Mouse (Mus musculus): ENCODE results near the gene Mrpl49. TPM values are rescaled to one million over a fixed set of nuclear protein-coding genes. Genes with fewer than 3 reads are reported as not detected.
A peak's percentile ranks its signal among the peaks of the same experiment; 100 is the strongest.

Gene Mrpl49
- polyA plus RNA-seq, 1 experiment from 2014 or later = 37.4 TPM

GRCm38 (mm10) chr19:6015511-6016315 is 41.9 kb downstream of the Mrpl49 start, which contains the start of gene Capn1:
TSS of gene Capn1 (minus strand) at chr19:6015897.
- Histone ChIP-seq H3K27ac (ENCODE audit: low read length) (peak within 1 kb of the TSS; percentile 95), H3K27me3 (ENCODE audit: control insufficient read depth, insufficient read depth, low read depth, low read length) (no peaks in the 10 kb centered on the region), H3K9me3 (replicated peaks; ENCODE audit: control insufficient read depth, low read length) (no peaks in the 10 kb centered on the region), H3K4me1 (ENCODE audit: control insufficient read depth, low read depth, low read length) (peaks cover 50% of the 10 kb centered on the region), H3K9ac (ENCODE audit: low read depth, low read length) (peak within 1 kb of the TSS; percentile 83), H3K4me2 (ENCODE audit: low read depth, low read length) (peak within 1 kb of the TSS; percentile 96), H3K36me3 (ENCODE audit: control insufficient read depth, insufficient read depth) (peaks cover 11% of the 10 kb centered on the region), H3K4me3 (ENCODE audit: low read depth, low read length) (peak within 1 kb of the TSS; percentile 74)
- peak; percentile 55 for ATAC-seq (ENCODE audit: low read depth)
- WGBS (ENCODE audit: insufficient replicate concordance) = 4% methylated on average over 40 of the region's 40 CpGs

GRCm38 (mm10) chr19:6014991-6015510 is 42.5 kb downstream of the Mrpl49 start:
- Histone ChIP-seq H3K4me3 (ENCODE audit: low read depth, low read length) (peak overlapping the region; percentile 74), H3K4me1 (ENCODE audit: control insufficient read depth, low read depth, low read length) (peaks cover 50% of the 10 kb centered on the region), H3K27ac (ENCODE audit: low read length) (peak overlapping the region; percentile 95), H3K27me3 (ENCODE audit: control insufficient read depth, insufficient read depth, low read depth, low read length) (no peaks in the 10 kb centered on the region), H3K36me3 (ENCODE audit: control insufficient read depth, insufficient read depth) (peaks cover 18% of the 10 kb centered on the region), H3K4me2 (ENCODE audit: low read depth, low read length) (peak overlapping the region; percentile 96), H3K9ac (ENCODE audit: low read depth, low read length) (peak overlapping the region; percentile 83), H3K9me3 (replicated peaks; ENCODE audit: control insufficient read depth, low read length) (no peaks in the 10 kb centered on the region)
- under 1% methylated on average over 16 of the region's 18 CpGs for WGBS (ENCODE audit: insufficient replicate concordance)
- peak; percentile 95 for ATAC-seq (ENCODE audit: low read depth)

GRCm38 (mm10) chr19:6013691-6014090 is 43.9 kb downstream of the Mrpl49 start:
- peak overlapping the region; percentile 42; the same call in 1 of the 2 replicates for H3K27ac ChIP-seq (ENCODE audit: low read length)
- H3K9me3 ChIP-seq (replicated peaks; ENCODE audit: control insufficient read depth, low read length) = no peaks in the 10 kb centered on the region
- peaks cover 26% of the 10 kb centered on the region for H3K36me3 ChIP-seq (ENCODE audit: control insufficient read depth, insufficient read depth)
- H3K9ac ChIP-seq (ENCODE audit: low read depth, low read length) = peak overlapping the region; percentile 83
- ATAC-seq (ENCODE audit: low read depth) = no peak
- WGBS (ENCODE audit: insufficient replicate concordance) = 78% methylated on average over 10 of the region's 10 CpGs
- H3K4me3 ChIP-seq (ENCODE audit: low read depth, low read length) = peak overlapping the region; percentile 74
- no peaks in the 10 kb centered on the region for H3K27me3 ChIP-seq (ENCODE audit: control insufficient read depth, insufficient read depth, low read depth, low read length)
- H3K4me1 ChIP-seq (ENCODE audit: control insufficient read depth, low read depth, low read length) = peaks cover 46% of the 10 kb centered on the region
- peak overlapping the region; percentile 96 for H3K4me2 ChIP-seq (ENCODE audit: low read depth, low read length)

- no peak for ATAC-seq (ENCODE audit: low read depth)
- Histone ChIP-seq H3K4me1 (ENCODE audit: control insufficient read depth, low read depth, low read length) (peaks cover 12% of the 10 kb centered on the region), H3K9me3 (replicated peaks; ENCODE audit: control insufficient read depth, low read length) (no peaks in the 10 kb centered on the region), H3K4me2 (ENCODE audit: low read depth, low read length) (no peak overlapping the region), H3K9ac (ENCODE audit: low read depth, low read length) (no peak overlapping the region), H3K27me3 (ENCODE audit: control insufficient read depth, insufficient read depth, low read depth, low read length) (no peaks in the 10 kb centered on the region), H3K36me3 (ENCODE audit: control insufficient read depth, insufficient read depth) (peaks cover 47% of the 10 kb centered on the region), H3K4me3 (ENCODE audit: low read depth, low read length) (no peak overlapping the region), H3K27ac (ENCODE audit: low read length) (no peak overlapping the region)
- 91% methylated on average over 8 of the region's 8 CpGs for WGBS (ENCODE audit: insufficient replicate concordance)
These were observed 48.4 kb downstream of the Mrpl49 start for GRCm38 (mm10) chr19:6009137-6009536.

GRCm38 (mm10) chr19:6007013-6007412 is 50.6 kb downstream of the Mrpl49 start:
- H3K27ac ChIP-seq (ENCODE audit: low read length) = no peak overlapping the region

GRCm38 (mm10) chr19:6005541-6005940 is 52.0 kb downstream of the Mrpl49 start:
- no peaks in the 10 kb centered on the region for H3K27me3 ChIP-seq (ENCODE audit: control insufficient read depth, insufficient read depth, low read depth, low read length)
- no peak overlapping the region for H3K27ac ChIP-seq (ENCODE audit: low read length)
- no peak overlapping the region for H3K4me3 ChIP-seq (ENCODE audit: low read depth, low read length)
- H3K4me1 ChIP-seq (ENCODE audit: control insufficient read depth, low read depth, low read length) = no peaks in the 10 kb centered on the region
- H3K4me2 ChIP-seq (ENCODE audit: low read depth, low read length) = no peak overlapping the region
- ATAC-seq (ENCODE audit: low read depth) = no peak
- peaks cover 43% of the 10 kb centered on the region for H3K36me3 ChIP-seq (ENCODE audit: control insufficient read depth, insufficient read depth)
- no peak overlapping the region for H3K9ac ChIP-seq (ENCODE audit: low read depth, low read length)
- H3K9me3 ChIP-seq (replicated peaks; ENCODE audit: control insufficient read depth, low read length) = no peaks in the 10 kb centered on the region
- 79% methylated on average over 11 of the region's 11 CpGs for WGBS (ENCODE audit: insufficient replicate concordance)

More at GRCm38 (mm10) chr19:6007013-6007412, 50.6 kb downstream of the Mrpl49 start:
- H3K9ac ChIP-seq (ENCODE audit: low read depth, low read length) = no peak overlapping the region
- H3K9me3 ChIP-seq (replicated peaks; ENCODE audit: control insufficient read depth, low read length) = no peaks in the 10 kb centered on the region
- H3K4me3 ChIP-seq (ENCODE audit: low read depth, low read length) = no peak overlapping the region
- H3K4me1 ChIP-seq (ENCODE audit: control insufficient read depth, low read depth, low read length) = no peaks in the 10 kb centered on the region
- H3K27me3 ChIP-seq (ENCODE audit: control insufficient read depth, insufficient read depth, low read depth, low read length) = no peaks in the 10 kb centered on the region
- H3K36me3 ChIP-seq (ENCODE audit: control insufficient read depth, insufficient read depth) = peaks cover 50% of the 10 kb centered on the region
- H3K4me2 ChIP-seq (ENCODE audit: low read depth, low read length) = no peak overlapping the region
- ATAC-seq (ENCODE audit: low read depth) = no peak
- WGBS (ENCODE audit: insufficient replicate concordance) = 90% methylated on average over 13 of the region's 13 CpGs

Small RNA genes within 50 kb of the gene (microRNA-seq; reads per million reads assigned to microRNA genes)
- gene Mir6988 = 0.74 reads per million

Other genes with a start within 250 kb of the Mrpl49 start
- 13.9 and 14.0 TPM in 2 replicates for gene Frmd8, start 182.5 kb downstream of the Mrpl49 start, polyA plus RNA-seq (2015; fragmentation: Nextera tagmentation; extraction: Ambion mirVana)
- gene Slc25a45, start 180.0 kb downstream of the Mrpl49 start, polyA plus RNA-seq (2015; fragmentation: Nextera tagmentation; extraction: Ambion mirVana) = 6.3 and 6.9 TPM in 2 replicates
- 2.3 and 2.6 TPM in 2 replicates for gene Tigd3, start 163.6 kb downstream of the Mrpl49 start, polyA plus RNA-seq (2015; fragmentation: Nextera tagmentation; extraction: Ambion mirVana)
- gene Dpf2, start 144.8 kb downstream of the Mrpl49 start, polyA plus RNA-seq (2015; fragmentation: Nextera tagmentation; extraction: Ambion mirVana) = 48.4 and 52.8 TPM in 2 replicates
- gene Cdc42ep2, start 133.0 kb downstream of the Mrpl49 start, polyA plus RNA-seq (2015; fragmentation: Nextera tagmentation; extraction: Ambion mirVana) = 2.9 and 3.6 TPM in 2 replicates
- gene Pola2, start 93.6 kb downstream of the Mrpl49 start, polyA plus RNA-seq (2015; fragmentation: Nextera tagmentation; extraction: Ambion mirVana) = 47.2 and 48.6 TPM in 2 replicates
- 0.06 TPM in 2 replicates for gene Slc22a20, start 71.6 kb downstream of the Mrpl49 start, polyA plus RNA-seq (2015; fragmentation: Nextera tagmentation; extraction: Ambion mirVana)
- 22.2 and 23.4 TPM in 2 replicates for gene Capn1, start 41.9 kb downstream of the Mrpl49 start, polyA plus RNA-seq (2015; fragmentation: Nextera tagmentation; extraction: Ambion mirVana)
- gene Syvn1, start 11.2 kb downstream of the Mrpl49 start, polyA plus RNA-seq (2015; fragmentation: Nextera tagmentation; extraction: Ambion mirVana) = 14.4 and 19.0 TPM in 2 replicates
- gene Fau, start 59 bp upstream of the Mrpl49 start, polyA plus RNA-seq (2015; fragmentation: Nextera tagmentation; extraction: Ambion mirVana) = 440 and 454 TPM in 2 replicates
- 15.3 and 17.7 TPM in 2 replicates for gene Znhit2, start 3.4 kb upstream of the Mrpl49 start, polyA plus RNA-seq (2015; fragmentation: Nextera tagmentation; extraction: Ambion mirVana)
- 48.0 and 53.7 TPM in 2 replicates for gene Tm7sf2, start 10.6 kb upstream of the Mrpl49 start, polyA plus RNA-seq (2015; fragmentation: Nextera tagmentation; extraction: Ambion mirVana)
- gene Vps51, start 19.4 kb upstream of the Mrpl49 start, polyA plus RNA-seq (2015; fragmentation: Nextera tagmentation; extraction: Ambion mirVana) = 27.8 and 28.9 TPM in 2 replicates
- not detected in 2 replicates for gene Tmem262, start 22.2 kb upstream of the Mrpl49 start, polyA plus RNA-seq (2015; fragmentation: Nextera tagmentation; extraction: Ambion mirVana)
- gene Gm28374, start 24.5 kb upstream of the Mrpl49 start, polyA plus RNA-seq (2015; fragmentation: Nextera tagmentation; extraction: Ambion mirVana) = 0.38 and 0.41 TPM in 2 replicates
- 19.2 and 21.8 TPM in 2 replicates for gene Zfpl1, start 27.2 kb upstream of the Mrpl49 start, polyA plus RNA-seq (2015; fragmentation: Nextera tagmentation; extraction: Ambion mirVana)
- gene Cdca5, start 27.2 kb upstream of the Mrpl49 start, polyA plus RNA-seq (2015; fragmentation: Nextera tagmentation; extraction: Ambion mirVana) = 28.9 and 32.5 TPM in 2 replicates
- 0.20 and 0.48 TPM in 2 replicates for gene AC131692.1, start 36.6 kb upstream of the Mrpl49 start, polyA plus RNA-seq (2015; fragmentation: Nextera tagmentation; extraction: Ambion mirVana)
- gene Naaladl1, start 48.0 kb upstream of the Mrpl49 start, polyA plus RNA-seq (2015; fragmentation: Nextera tagmentation; extraction: Ambion mirVana) = 2.5 TPM in 2 replicates
- 16.5 and 16.8 TPM in 2 replicates for gene Sac3d1, start 60.9 kb upstream of the Mrpl49 start, polyA plus RNA-seq (2015; fragmentation: Nextera tagmentation; extraction: Ambion mirVana)
- gene Snx15, start 70.5 kb upstream of the Mrpl49 start, polyA plus RNA-seq (2015; fragmentation: Nextera tagmentation; extraction: Ambion mirVana) = 54.8 and 61.2 TPM in 2 replicates
- 0.09 and 0.66 TPM in 2 replicates for gene Batf2, start 83.2 kb upstream of the Mrpl49 start, polyA plus RNA-seq (2015; fragmentation: Nextera tagmentation; extraction: Ambion mirVana)
- 23.5 and 25.1 TPM in 2 replicates for gene Arl2, start 83.8 kb upstream of the Mrpl49 start, polyA plus RNA-seq (2015; fragmentation: Nextera tagmentation; extraction: Ambion mirVana)
- gene Majin, start 126.6 kb upstream of the Mrpl49 start, polyA plus RNA-seq (2015; fragmentation: Nextera tagmentation; extraction: Ambion mirVana) = not detected in 2 replicates
- gene Gpha2, start 168.6 kb upstream of the Mrpl49 start, polyA plus RNA-seq (2015; fragmentation: Nextera tagmentation; extraction: Ambion mirVana) = not detected in 2 replicates
- 3.5 and 3.7 TPM in 2 replicates for gene Ppp2r5b, start 178.1 kb upstream of the Mrpl49 start, polyA plus RNA-seq (2015; fragmentation: Nextera tagmentation; extraction: Ambion mirVana)
- 4.9 and 6.1 TPM in 2 replicates for gene Atg2a, start 183.9 kb upstream of the Mrpl49 start, polyA plus RNA-seq (2015; fragmentation: Nextera tagmentation; extraction: Ambion mirVana)
- gene Ehd1, start 218.9 kb upstream of the Mrpl49 start, polyA plus RNA-seq (2015; fragmentation: Nextera tagmentation; extraction: Ambion mirVana) = 62.1 and 68.6 TPM in 2 replicates
- gene Cdc42bpg, start 248.7 kb upstream of the Mrpl49 start, polyA plus RNA-seq (2015; fragmentation: Nextera tagmentation; extraction: Ambion mirVana) = 0.34 and 0.40 TPM in 2 replicates

Measured in liver, embryonic 16.5 days (tissue).